Mouse (Mus musculus) embryonic fibroblast, embryonic 13.5 days (primary cell): ENCODE measurements around the gene Rbm24. TPM values are rescaled to one million over a fixed set of nuclear protein-coding genes. Genes with fewer than 3 reads are reported as not detected.

Source experiments
- H3K27ac ChIP-seq: 2 replicates; pipeline ENCODE4 v1.5.1; 2012; ENCODE audit warnings: low read length, control low read depth, inconsistent platforms; ENCODE audit not compliant: insufficient read depth
- H3K4me1 ChIP-seq: 2 replicates; pipeline ENCODE4 v1.6.1; 2011; ENCODE audit warnings: low read length; ENCODE audit not compliant: control insufficient read depth, insufficient read depth
- H3K4me3 ChIP-seq: 2 replicates; pipeline ENCODE4 v1.5.1; 2011; ENCODE audit warnings: mild to moderate bottlenecking, control low read depth, low read length; ENCODE audit not compliant: insufficient read depth
- CTCF ChIP-seq: IDR thresholded peaks from 2 replicates; pipeline ENCODE4 v1.5.1; 2011; ENCODE audit warnings: mild to moderate bottlenecking, control low read depth, low read length, moderate library complexity, borderline replicate concordance; ENCODE audit not compliant: insufficient read depth
- POLR2A ChIP-seq: IDR thresholded peaks from 2 replicates; pipeline ENCODE4 v1.6.1; 2011; ENCODE audit warnings: low read depth, mild to moderate bottlenecking, control low read depth, low read length, moderate library complexity
- polyA plus RNA-seq: library from polyadenylated mRNA; stranded (reverse); fragments of >200 nt; gene quantifications from 2 replicates; pipeline ENCODE4 v1.2.4, GENCODE M21; 2011; ENCODE audit warnings: low read depth; ENCODE audit not compliant: missing spikeins, insufficient read length

Rbm24 gene
- polyA plus RNA-seq, 1 experiment, result 3.7 TPM

- Histone ChIP-seq H3K27ac (no peak overlapping the region), H3K4me1 (no peaks in the 10 kb centered on the region), H3K4me3 (no peak overlapping the region)
- TF ChIP-seq POLR2A (no peak), CTCF (no peak)
Observed at GRCm38 (mm10) chr13:46414050-46414449, 4.2 kb upstream of the Rbm24 start.

GRCm38 (mm10) chr13:46416021-46416420, 2.2 kb upstream of the Rbm24 start:
- Histone ChIP-seq H3K4me1 (no peaks in the 10 kb centered on the region), H3K27ac (no peak overlapping the region), H3K4me3 (no peak overlapping the region)
- TF ChIP-seq CTCF (no peak), POLR2A (no peak)

GRCm38 (mm10) chr13:46417594-46417993, 640 bp upstream of the Rbm24 start:
- TF ChIP-seq CTCF, result no peak
- TF ChIP-seq POLR2A, result no peak
- Histone ChIP-seq H3K4me1 (no peaks in the 10 kb centered on the region), H3K27ac (no peak overlapping the region), H3K4me3 (no peak overlapping the region)

- TF ChIP-seq POLR2A (no peak), CTCF (no peak)
- Histone ChIP-seq H3K27ac (no peak overlapping the region), H3K4me1 (no peaks in the 10 kb centered on the region), H3K4me3 (peak overlapping the region; percentile 52)
Observed at GRCm38 (mm10) chr13:46418731-46419545, 704 bp downstream of the Rbm24 start.

- TF ChIP-seq POLR2A (no peak), CTCF (no peak)
- Histone ChIP-seq H3K4me3 (no peak overlapping the region; the same call in 1 of the 2 replicates), H3K4me1 (no peaks in the 10 kb centered on the region), H3K27ac (no peak overlapping the region)
Observed at GRCm38 (mm10) chr13:46419648-46420047, 1.4 kb downstream of the Rbm24 start.

- TF ChIP-seq POLR2A (no peak), CTCF (no peak)
- Histone ChIP-seq H3K4me3 (no peak overlapping the region), H3K27ac (no peak overlapping the region), H3K4me1 (no peaks in the 10 kb centered on the region)
Observed at GRCm38 (mm10) chr13:46420095-46420494, 1.9 kb downstream of the Rbm24 start.

- H3K4me3 ChIP-seq, result no peak overlapping the region
Observed at GRCm38 (mm10) chr13:46423805-46424204, 5.6 kb downstream of the Rbm24 start.

GRCm38 (mm10) chr13:46424376-46424775, 6.1 kb downstream of the Rbm24 start:
- Histone ChIP-seq H3K4me1 (no peaks in the 10 kb centered on the region), H3K27ac (no peak overlapping the region), H3K4me3 (no peak overlapping the region)
- TF ChIP-seq CTCF (no peak), POLR2A (no peak)

More at GRCm38 (mm10) chr13:46423805-46424204, 5.6 kb downstream of the Rbm24 start:
- Histone ChIP-seq H3K4me1 (no peaks in the 10 kb centered on the region), H3K27ac (no peak overlapping the region)
- TF ChIP-seq CTCF, result no peak
- no peak for TF ChIP-seq POLR2A

GRCm38 (mm10) chr13:46426651-46427269, 8.5 kb downstream of the Rbm24 start:
- Histone ChIP-seq H3K4me3 (no peak overlapping the region), H3K27ac (no peak overlapping the region), H3K4me1 (no peaks in the 10 kb centered on the region)
- TF ChIP-seq CTCF (no peak), POLR2A (no peak)

GRCm38 (mm10) chr13:46428964-46429363, 10.7 kb downstream of the Rbm24 start:
- Histone ChIP-seq H3K4me3 (no peak overlapping the region), H3K27ac (no peak overlapping the region), H3K4me1 (no peaks in the 10 kb centered on the region)
- TF ChIP-seq CTCF, result no peak
- TF ChIP-seq POLR2A, result no peak
